In the genomic region with DNA sequence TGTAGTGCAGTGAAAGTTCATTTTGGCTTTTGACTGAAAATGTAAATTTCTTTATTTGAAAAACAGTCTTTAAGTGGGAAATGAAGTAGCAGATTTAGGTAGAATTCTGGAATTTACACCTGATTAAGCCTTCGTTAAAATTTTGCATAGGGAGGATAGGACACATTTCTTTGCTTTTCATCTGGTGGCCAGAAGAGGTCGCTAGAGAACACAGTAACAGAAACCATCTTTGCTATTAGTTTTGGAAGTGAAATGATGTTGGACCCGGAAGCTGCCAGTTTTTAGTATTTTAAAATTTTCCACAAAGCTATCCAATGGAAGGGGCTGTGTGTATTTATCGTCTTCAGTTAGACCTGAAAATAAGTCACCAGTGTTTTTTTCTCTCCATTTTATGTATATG, we compare ENCODE assay signal across 10 mouse cellular contexts. TPM values are rescaled to one million over a fixed set of nuclear protein-coding genes. Genes with fewer than 3 reads are reported as not detected.
A peak's percentile ranks its signal among the peaks of the same experiment; 100 is the strongest.
DNase-seq lines count a peak whose midpoint lies in the region; ATAC-seq and TF ChIP-seq lines count a peak whose summit lies in the region.
"Had no signal": no experiment of that assay in that cellular context is flagged by ENCODE, and none has a peak within 500 bp of the region (broad histone marks: within the 10 kb centered on the region; RNA-seq: fewer than 3 reads in every experiment).

No protein-coding gene starts in this region.

- no peak for DNase-seq in gastrocnemius, adult 2 months
- no peak for DNase-seq in gastrocnemius, adult 8-10 months (ENCODE audit: low spot score in 2 of 2)
- DNase-seq in liver, adult 2 months (ENCODE audit: extremely low read depth, low read depth, low spot score): peak; percentile 34
- DNase-seq in liver, embryonic 11.5 days (ENCODE audit: low spot score): no peak
- peak; percentile 43 for DNase-seq in MEL-GATA-1-ER (ENCODE audit: extremely low read depth, low read depth)
- peak; percentile 34 for DNase-seq in embryonic facial prominence, embryonic 14.5 days (ENCODE audit: low spot score)
- DNase-seq in splenic B cell, adult 2 months (ENCODE audit: low read depth, low spot score): peak; percentile 74
- DNase-seq in spleen, postnatal 14 days (ENCODE audit: low spot score in 2 of 2): no peak

- TF ChIP-seq POLR2A in liver, adult 2 months (IDR thresholded peaks at IDR 0.05; ENCODE audit: extremely low read depth, insufficient read depth, low read length): no peak

- no peaks in the 10 kb centered on the region for H3K79me2 ChIP-seq in liver, adult 2 months (ENCODE audit: control insufficient read depth, insufficient read depth, low read length)

- H3K27me3 ChIP-seq in liver, adult 2 months (ENCODE audit: control insufficient read depth, insufficient read depth, low read length): no peaks in the 10 kb centered on the region
- H3K27me3 ChIP-seq in liver, embryonic 11.5 days (replicated peaks; ENCODE audit: control insufficient read depth, insufficient read depth, low read length): no peaks in the 10 kb centered on the region
- H3K27me3 ChIP-seq in embryonic facial prominence, embryonic 14.5 days (replicated peaks; ENCODE audit: control insufficient read depth, insufficient read depth, low read length): no peaks in the 10 kb centered on the region
- no peaks in the 10 kb centered on the region for H3K27me3 ChIP-seq in splenic B cell, adult 2 months (ENCODE audit: control insufficient read depth, insufficient read depth, low read length, poor library complexity, severe bottlenecking)
- H3K27me3 ChIP-seq: heart, embryonic 15.5 days; midbrain, embryonic 12.5 days had no signal

- intact Hi-C loops in gastrocnemius, adult 2 months (cut with DNase I): loop anchor here (2.0 to 5.0 kb wide), 2 partner anchors 537 to 583 kb away; no protein-coding TSS in a partner anchor

- peak; percentile 90 for TF ChIP-seq CTCF in gastrocnemius, adult 2 months (IDR thresholded peaks at IDR 0.05)
- peak; percentile 39; the same call in 1 of the 2 replicates for TF ChIP-seq CTCF in liver, adult 2 months (IDR thresholded peaks at IDR 0.05; ENCODE audit: low read depth, low read length)

- H3K27ac ChIP-seq in gastrocnemius, adult 2 months: no peak overlapping the region
- no peak overlapping the region for H3K27ac ChIP-seq in liver, adult 2 months (replicated peaks; ENCODE audit: insufficient read depth, low read depth, low read length)
- H3K27ac ChIP-seq in liver, embryonic 11.5 days (ENCODE audit: low read depth, low read length): no peak overlapping the region
- H3K27ac ChIP-seq in embryonic facial prominence, embryonic 14.5 days (replicated peaks; ENCODE audit: low read depth, low read length): no peak overlapping the region
- H3K27ac ChIP-seq: heart, embryonic 15.5 days; midbrain, embryonic 12.5 days had no signal

- WGBS in liver, adult 2 months: 44% methylated on average over 4 of the region's 4 CpGs
- WGBS in liver, embryonic 11.5 days: 57% methylated on average over 4 of the region's 4 CpGs
- WGBS in embryonic facial prominence, embryonic 14.5 days: 40% methylated on average over 4 of the region's 4 CpGs

- ATAC-seq in liver, embryonic 11.5 days (replicated peaks; ENCODE audit: low FRiP score): no peak
- ATAC-seq in embryonic facial prominence, embryonic 14.5 days (ENCODE audit: low read depth): no peak

- no peaks in the 10 kb centered on the region for H3K4me1 ChIP-seq in liver, adult 2 months (ENCODE audit: control insufficient read depth, insufficient read depth, low read length)
- no peaks in the 10 kb centered on the region for H3K4me1 ChIP-seq in liver, embryonic 11.5 days (replicated peaks; ENCODE audit: control insufficient read depth, insufficient read depth, low read length)
- H3K4me1 ChIP-seq in embryonic facial prominence, embryonic 14.5 days (ENCODE audit: control insufficient read depth, insufficient read depth, low read length): no peaks in the 10 kb centered on the region
- H3K4me1 ChIP-seq: heart, embryonic 15.5 days; midbrain, embryonic 12.5 days had no signal

- H3K4me3 ChIP-seq in gastrocnemius, adult 2 months: no peak overlapping the region
- no peak overlapping the region for H3K4me3 ChIP-seq in liver, adult 2 months (ENCODE audit: insufficient read depth, low read depth, low read length)
- H3K4me3 ChIP-seq in liver, embryonic 11.5 days (ENCODE audit: low read depth, low read length): no peak overlapping the region
- H3K4me3 ChIP-seq in embryonic facial prominence, embryonic 14.5 days (ENCODE audit: low read depth, low read length): no peak overlapping the region
- H3K4me3 ChIP-seq: heart, embryonic 15.5 days; midbrain, embryonic 12.5 days had no signal

- H3K4me2 ChIP-seq in liver, embryonic 11.5 days: no peak overlapping the region
- H3K4me2 ChIP-seq in embryonic facial prominence, embryonic 14.5 days (ENCODE audit: low read depth, low read length): no peak overlapping the region
- H3K4me2 ChIP-seq: heart, embryonic 15.5 days; midbrain, embryonic 12.5 days had no signal

- no peak overlapping the region for H3K9ac ChIP-seq in liver, adult 2 months (ENCODE audit: low read depth, low read length)
- H3K9ac ChIP-seq in liver, embryonic 11.5 days (ENCODE audit: low read depth, low read length): no peak overlapping the region
- no peak overlapping the region for H3K9ac ChIP-seq in embryonic facial prominence, embryonic 14.5 days (ENCODE audit: low read depth, low read length)
- H3K9ac ChIP-seq: heart, embryonic 15.5 days; midbrain, embryonic 12.5 days had no signal

- H3K9me3 ChIP-seq in liver, embryonic 11.5 days (ENCODE audit: control insufficient read depth, low read length): no peaks in the 10 kb centered on the region
- H3K9me3 ChIP-seq in embryonic facial prominence, embryonic 14.5 days (ENCODE audit: control insufficient read depth, low read length): no peaks in the 10 kb centered on the region
- H3K9me3 ChIP-seq: heart, embryonic 15.5 days; midbrain, embryonic 12.5 days had no signal

- H3K36me3 ChIP-seq in liver, adult 2 months (ENCODE audit: control insufficient read depth, insufficient read depth, low read length): peaks cover 19% of the 10 kb centered on the region
- H3K36me3 ChIP-seq in liver, embryonic 11.5 days (ENCODE audit: control insufficient read depth, insufficient read depth, low read length): peaks cover 44% of the 10 kb centered on the region
- peaks cover 75% of the 10 kb centered on the region for H3K36me3 ChIP-seq in embryonic facial prominence, embryonic 14.5 days (ENCODE audit: control insufficient read depth, insufficient read depth, low read length)
- peaks cover 8% of the 10 kb centered on the region for H3K36me3 ChIP-seq in splenic B cell, adult 2 months (ENCODE audit: control insufficient read depth, insufficient read depth, low read length, poor library complexity, severe bottlenecking)

RNA-seq across cellular contexts. Expression of a gene that starts 20.1 kb away (rescaled TPM):
- 1 to 10 TPM; 9.5 TPM for total RNA-seq in gastrocnemius, adult 2 months (2021)
- 10 to 100 TPM in 2 of 4 experiments, 1 to 10 TPM in 2; 9.6 to 13.8 (median 11.3) TPM for total RNA-seq in gastrocnemius, adult 8-10 months (2022)
- 12.8 and 13.3 TPM in 2 replicates for total RNA-seq in liver, adult 2 months (2014; rRNA removed)
- 6.8 and 8.0 TPM in 2 replicates for polyA plus RNA-seq in liver, adult 2 months (2012; rRNA removed)
- 28.5 and 32.2 TPM in 2 replicates for polyA plus RNA-seq in liver, embryonic 11.5 days (2014; fragmentation: Nextera tagmentation; extraction: Ambion mirVana)
- polyA plus RNA-seq in embryonic facial prominence, embryonic 14.5 days (2014; fragmentation: Nextera tagmentation; extraction: Ambion mirVana): 22.3 and 23.9 TPM in 2 replicates

RNA-seq across cellular contexts. Expression of a gene that starts 20.2 kb away (rescaled TPM):
- total RNA-seq in gastrocnemius, adult 2 months (2021): 10 to 100 TPM; 27.5 to 34.5 TPM
- 10 to 100 TPM; 26.8 to 34.1 (median 28.8) TPM for total RNA-seq in gastrocnemius, adult 8-10 months (2022)
- 36.9 and 42.5 TPM in 2 replicates for total RNA-seq in liver, adult 2 months (2014; rRNA removed)
- polyA plus RNA-seq in liver, adult 2 months (2012; rRNA removed): 25.9 and 29.4 TPM in 2 replicates
- polyA plus RNA-seq in liver, embryonic 11.5 days (2014; fragmentation: Nextera tagmentation; extraction: Ambion mirVana): 80.5 and 83.7 TPM in 2 replicates
- polyA plus RNA-seq in embryonic facial prominence, embryonic 14.5 days (2014; fragmentation: Nextera tagmentation; extraction: Ambion mirVana): 51.7 and 54.3 TPM in 2 replicates

RNA-seq across cellular contexts. Expression of a gene that starts 58.6 kb away (rescaled TPM):
- 10 to 100 TPM; 42.9 to 46.7 TPM for total RNA-seq in gastrocnemius, adult 2 months (2021)
- 10 to 100 TPM; 52.7 to 61.0 (median 55.8) TPM for total RNA-seq in gastrocnemius, adult 8-10 months (2022)
- total RNA-seq in liver, adult 2 months (2014; rRNA removed): 19.8 and 26.6 TPM in 2 replicates
- 28.9 and 34.3 TPM in 2 replicates for polyA plus RNA-seq in liver, adult 2 months (2012; rRNA removed)
- polyA plus RNA-seq in liver, embryonic 11.5 days (2014; fragmentation: Nextera tagmentation; extraction: Ambion mirVana): 43.3 and 49.0 TPM in 2 replicates
- 40.6 and 44.7 TPM in 2 replicates for polyA plus RNA-seq in embryonic facial prominence, embryonic 14.5 days (2014; fragmentation: Nextera tagmentation; extraction: Ambion mirVana)

Comparison
In these comparisons a context has a peak if more than half of its experiments do, and no peak if none do; other contexts are left out.
1. DNase-seq: peak in liver, adult 2 months (single experiment), MEL-GATA-1-ER (single experiment), embryonic facial prominence, embryonic 14.5 days (single experiment) and splenic B cell, adult 2 months (single experiment); none in gastrocnemius, adult 2 months (single experiment), gastrocnemius, adult 8-10 months (0 of 2), liver, embryonic 11.5 days (single experiment) and spleen, postnatal 14 days (0 of 2).